Mouse (Mus musculus) naive thymus-derived CD4-positive, alpha-beta T cell, adult 5 months (primary cell): ENCODE data around the gene Pes1. TPM values are rescaled to one million over a fixed set of nuclear protein-coding genes. Genes with fewer than 3 reads are reported as not detected.

Experiments
- polyA plus RNA-seq: library from polyadenylated mRNA; unstranded; fragments of 100-300 nt; shearing (Covaris generic); gene quantifications from one replicate; pipeline ENCODE4 v1.2.1, GENCODE M21; 2017

The Pes1 gene
- polyA plus RNA-seq: 68.3 TPM

GRCm38 (mm10) chr11:3963610-3964415, at the start of gene Pes1:
Gene Pes1, plus strand, starts transcription at chr11:3963975.

GRCm38 (mm10) chr11:3914109-3914840, 49.5 kb upstream of the Pes1 start, which contains the start of gene Slc35e4:
Gene Slc35e4, minus strand, starts transcription at chr11:3914664.

GRCm38 (mm10) chr11:3931511-3932211, 32.1 kb upstream of the Pes1 start, which contains the start of gene Tcn2:
Gene Tcn2, minus strand, starts transcription at chr11:3932159.

GRCm38 (mm10) chr11:3976678-3977077, 12.9 kb downstream of the Pes1 start, which contains the start of gene 4930556J24Rik:
Gene 4930556J24Rik, minus strand, starts transcription at chr11:3976778.

GRCm38 (mm10) chr11:3983291-3983862, 19.6 kb downstream of the Pes1 start, which contains the start of gene Gal3st1:
Gene Gal3st1, plus strand, starts transcription at chr11:3983636.

Other genes with a start within 250 kb of the Pes1 start
- not detected for gene Osbp2, start 100.1 kb upstream of the Pes1 start, polyA plus RNA-seq
- gene 4921536K21Rik, start 68.9 kb upstream of the Pes1 start, polyA plus RNA-seq: not detected
- gene Dusp18, start 68.7 kb upstream of the Pes1 start, polyA plus RNA-seq: 0.16 TPM
- 0.37 TPM for gene Slc35e4, start 49.3 kb upstream of the Pes1 start, polyA plus RNA-seq
- 11.7 TPM for gene Tcn2, start 31.8 kb upstream of the Pes1 start, polyA plus RNA-seq
- 0.31 TPM for gene 4930556J24Rik, start 12.8 kb downstream of the Pes1 start, polyA plus RNA-seq
- gene Gal3st1, start 19.7 kb downstream of the Pes1 start, polyA plus RNA-seq: not detected
- gene Sec14l4, start 67.5 kb downstream of the Pes1 start, polyA plus RNA-seq: not detected
- not detected for gene Sec14l3, start 100.9 kb downstream of the Pes1 start, polyA plus RNA-seq
- 0.57 TPM for gene Mtfp1, start 131.5 kb downstream of the Pes1 start, polyA plus RNA-seq
- 0.29 TPM for gene Sec14l2, start 159.4 kb downstream of the Pes1 start, polyA plus RNA-seq
- 35.0 TPM for gene Rnf215, start 171.2 kb downstream of the Pes1 start, polyA plus RNA-seq
- gene Ccdc157, start 196.3 kb downstream of the Pes1 start, polyA plus RNA-seq: 5.0 TPM
- gene Sf3a1, start 196.4 kb downstream of the Pes1 start, polyA plus RNA-seq: 52.2 TPM
- gene Tbc1d10a, start 222.8 kb downstream of the Pes1 start, polyA plus RNA-seq: 108 TPM